Mouse (Mus musculus) brain, embryonic 14.5 days (tissue): Measurements from ENCODE around the gene Tent2.

ENCODE experiments used
- CTCF ChIP-seq: fragments of 200-500 bp; IDR thresholded peaks from 2 replicates; pipeline ENCODE4 v1.5.1; 2012; ENCODE audit warnings: inconsistent platforms, mild to moderate bottlenecking, moderate library complexity, borderline replicate concordance; ENCODE audit not compliant: insufficient read depth, insufficient read length; ENCODE audit errors: extremely low read depth
- POLR2A ChIP-seq: fragments of 200-500 bp; IDR thresholded peaks from 2 replicates; pipeline ENCODE4 v1.6.1; 2012; ENCODE audit warnings: mild to moderate bottlenecking, inconsistent platforms, borderline replicate concordance; ENCODE audit not compliant: poor library complexity, insufficient read depth, insufficient read length, severe bottlenecking; ENCODE audit errors: extremely low read depth

DNA sequence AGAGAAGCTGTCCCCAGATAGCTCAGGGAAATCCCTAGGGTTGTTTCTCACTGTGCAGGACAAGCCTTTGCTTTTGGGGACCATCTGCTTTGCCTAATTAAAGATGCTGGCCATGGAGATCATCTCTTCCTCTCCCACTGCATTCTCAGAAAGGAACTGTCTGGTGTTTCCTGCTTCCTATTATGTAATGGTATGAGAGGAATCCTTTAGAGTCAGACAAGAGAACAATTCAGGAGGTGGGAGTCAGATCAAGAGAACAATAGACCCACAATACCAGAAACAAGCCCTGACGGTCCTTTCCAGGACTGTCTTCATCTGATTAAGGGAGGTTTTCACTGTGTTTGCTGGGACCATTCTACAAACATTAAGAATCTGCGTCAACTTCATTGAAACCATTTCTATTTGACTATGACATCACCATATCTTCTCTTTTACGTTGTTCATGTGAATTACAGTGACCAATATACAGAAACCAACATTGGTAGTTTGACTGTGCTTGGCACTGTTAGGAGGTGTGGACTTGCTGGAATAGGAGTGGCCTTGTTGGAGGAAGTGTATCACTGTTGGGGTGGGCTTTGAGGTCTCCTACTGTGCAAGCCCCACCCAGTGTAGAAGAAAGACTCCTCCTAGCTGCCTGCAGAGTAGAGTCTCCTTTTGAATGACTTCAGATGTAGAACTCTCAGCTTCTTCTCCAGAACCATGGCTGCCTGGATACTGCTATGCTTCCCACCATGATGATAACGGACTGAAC lies 89.7 kb downstream of the Tent2 start:
- TF ChIP-seq CTCF (no peak), POLR2A (no peak)
